Mouse (Mus musculus) midbrain, embryonic 14.5 days (tissue): ENCODE measurements around the gene Tomm40l. TPM values are rescaled to one million over a fixed set of nuclear protein-coding genes. Genes with fewer than 3 reads are reported as not detected.

Experiments used
- ATAC-seq: fragments of 200-750 bp; cut with Nextera tagmentation; 2 replicates; pipeline ENCODE4 v1.8.0; 2017; ENCODE audit warnings: moderate number of reproducible peaks, moderate library complexity; ENCODE audit not compliant: low FRiP score, low TSS enrichment
- DNase-seq: peaks from one replicate; pipeline ENCODE4 v3.0.0-alpha.2; 2015
- H3K27ac ChIP-seq: fragments of 300-500 bp; sonication (generic); replicated peaks from 2 replicates; pipeline ENCODE4 v1.5.1; 2014; ENCODE audit warnings: mild to moderate bottlenecking, low read depth, low read length, moderate library complexity
- H3K27me3 ChIP-seq: fragments of 300-500 bp; sonication (generic); 2 replicates; pipeline ENCODE4 v1.6.1; 2014; ENCODE audit warnings: low read length, control low read depth, mixed read lengths; ENCODE audit not compliant: control insufficient read depth, insufficient read depth
- H3K36me3 ChIP-seq: fragments of 300-500 bp; sonication (generic); 2 replicates; pipeline ENCODE4 v1.6.1; 2014; ENCODE audit warnings: low read length, control low read depth; ENCODE audit not compliant: control insufficient read depth, insufficient read depth
- H3K4me1 ChIP-seq: fragments of 300-500 bp; sonication (generic); 2 replicates; pipeline ENCODE4 v1.6.1; 2014; ENCODE audit warnings: mild to moderate bottlenecking, antibody characterized with exemption, low read length, control low read depth; ENCODE audit not compliant: control insufficient read depth, insufficient read depth
- H3K4me2 ChIP-seq: fragments of 300-500 bp; sonication (generic); 2 replicates; pipeline ENCODE4 v1.6.1; 2014; ENCODE audit warnings: mild to moderate bottlenecking, low read length, moderate library complexity
- H3K4me3 ChIP-seq: fragments of 300-500 bp; sonication (generic); replicated peaks from 2 replicates; pipeline ENCODE4 v1.5.1; 2014; ENCODE audit warnings: low read depth, low read length
- H3K9ac ChIP-seq: fragments of 300-500 bp; sonication (generic); replicated peaks from 2 replicates; pipeline ENCODE4 v1.6.1; 2014; ENCODE audit warnings: mild to moderate bottlenecking, low read length, moderate library complexity
- H3K9me3 ChIP-seq: fragments of 300-500 bp; sonication (generic); 2 replicates; pipeline ENCODE4 v1.6.1; 2016; ENCODE audit warnings: low read length, control low read depth, mixed read lengths; ENCODE audit not compliant: control insufficient read depth
- WGBS: fragments of 180-500 bp; shearing (Covaris S2); extraction: QIAGEN DNeasy Blood & Tissue Kit; methylation state at CpG from one replicate; pipeline ENCODE4 v1.1.7; 2014; 5-methylcytosine and 5-hydroxymethylcytosine counted together
- polyA plus RNA-seq: library from polyadenylated mRNA; unstranded; fragments of >200 nt; fragmentation: Nextera tagmentation; extraction: Ambion mirVana; gene quantifications from 2 replicates; pipeline ENCODE4 v1.2.1, GENCODE M21; 2014

The Tomm40l gene
- polyA plus RNA-seq, 1 experiment from 2014 or later, result 35.3 TPM

DNA sequence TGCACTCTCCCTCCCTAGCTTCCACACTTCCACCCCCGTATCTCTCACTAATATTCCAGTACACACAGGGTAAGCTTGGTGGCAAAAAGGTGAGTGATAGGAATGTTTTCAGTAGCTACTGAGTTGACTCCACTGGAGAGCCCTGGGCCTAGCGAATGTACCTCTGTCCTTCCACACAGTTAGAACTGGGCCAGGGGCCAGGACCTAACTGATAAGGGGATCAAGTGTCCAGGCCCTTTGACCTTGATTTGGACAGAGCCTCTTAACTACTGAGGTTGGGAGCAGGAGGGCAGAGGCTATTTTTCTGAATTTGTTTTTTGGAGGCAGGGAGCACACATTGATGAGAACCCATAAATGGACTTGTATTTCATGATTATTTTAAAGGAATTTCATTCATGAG lies 1.5 kb upstream of the Tomm40l start:
- ATAC-seq (no peak), DNase-seq (no peak)
- H3K4me1 ChIP-seq, result peaks cover 13% of the 10 kb centered on the region
- 93% methylated on average over 2 of the region's 2 CpGs for WGBS
- no peak overlapping the region for H3K27ac ChIP-seq
- no peaks in the 10 kb centered on the region for H3K27me3 ChIP-seq
- H3K36me3 ChIP-seq, result peaks cover 6% of the 10 kb centered on the region
- H3K4me3 ChIP-seq, result no peak overlapping the region
- H3K9me3 ChIP-seq, result no peaks in the 10 kb centered on the region
- H3K9ac ChIP-seq, result no peak overlapping the region
- no peak overlapping the region for H3K4me2 ChIP-seq

DNA sequence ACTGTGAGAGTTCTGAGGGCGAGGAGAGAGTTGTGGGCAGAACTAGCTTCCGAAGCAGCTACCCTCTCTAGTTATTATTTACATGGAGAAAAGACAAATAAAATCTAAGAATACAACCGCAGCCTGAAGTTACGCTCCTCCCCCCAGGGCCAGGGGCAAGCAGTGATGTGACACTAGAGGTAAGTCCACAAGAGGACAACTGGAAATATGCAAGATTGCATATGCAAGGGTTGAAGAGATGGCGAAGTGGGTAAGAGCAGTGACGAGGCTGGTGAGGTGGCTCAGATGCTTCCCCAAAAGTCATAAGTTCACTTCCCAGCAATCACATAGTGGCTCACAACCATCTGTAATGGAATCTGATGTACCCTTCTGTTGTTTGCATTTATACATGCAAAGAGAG lies 854 bp upstream of the Tomm40l start:
- Histone ChIP-seq H3K9ac (no peak overlapping the region), H3K36me3 (peaks cover 10% of the 10 kb centered on the region), H3K27ac (peak overlapping the region; percentile 55; the same call in 1 of the 2 replicates), H3K4me1 (peaks cover 13% of the 10 kb centered on the region), H3K27me3 (no peaks in the 10 kb centered on the region), H3K4me3 (peak overlapping the region; percentile 66; the same call in 1 of the 2 replicates), H3K9me3 (no peaks in the 10 kb centered on the region), H3K4me2 (peak overlapping the region; percentile 86)
- 83% methylated on average over 6 of the region's 6 CpGs for WGBS
- ATAC-seq (no peak), DNase-seq (no peak)

DNA sequence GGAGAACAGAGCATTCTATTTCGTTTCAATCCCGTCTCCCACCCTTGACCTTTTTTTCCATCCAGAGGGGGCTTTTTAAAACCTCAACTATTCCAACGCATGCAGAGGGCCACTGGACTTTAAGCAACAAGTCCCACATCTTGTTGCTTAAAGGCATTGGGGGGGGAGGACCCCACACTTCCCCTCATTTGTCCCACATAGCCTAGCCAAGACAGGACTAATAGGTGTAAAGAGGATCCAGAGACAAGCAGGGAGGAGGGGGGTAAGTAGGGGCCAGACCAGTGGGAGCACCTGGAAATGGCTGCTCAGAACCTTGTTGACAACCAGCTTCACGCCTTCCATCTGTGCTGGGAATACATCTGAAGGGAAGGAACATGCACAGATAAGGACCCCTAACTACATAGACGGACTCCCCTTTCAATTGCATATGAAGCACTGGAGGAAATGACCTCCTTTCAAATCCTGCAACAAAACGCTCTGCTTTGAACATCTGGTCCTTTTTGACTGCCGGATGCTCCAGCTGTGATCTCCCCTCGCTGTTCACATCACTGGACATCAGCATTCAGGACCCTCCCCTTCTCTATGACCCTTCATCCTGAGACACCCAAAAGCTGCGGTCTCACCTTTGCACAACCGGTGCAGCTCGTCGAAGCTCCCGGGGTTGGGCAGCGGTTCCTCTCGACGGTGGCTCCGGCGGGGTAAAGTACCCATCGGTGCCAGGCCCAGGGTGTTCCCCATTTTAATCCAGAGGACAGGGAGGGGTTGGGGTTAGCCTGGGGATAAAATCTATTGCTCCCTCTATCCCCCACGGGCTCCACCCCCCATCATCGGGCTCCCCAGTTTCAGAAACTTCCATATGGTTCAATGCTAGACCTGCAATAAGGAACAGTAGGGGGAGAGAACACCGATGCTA lies 777 bp downstream of the Tomm40l start:
- peak overlapping the region; percentile 86 for H3K4me2 ChIP-seq
- no peak for ATAC-seq
- H3K4me1 ChIP-seq, result peaks cover 13% of the 10 kb centered on the region
- 6% methylated on average over 22 of the region's 22 CpGs for WGBS
- no peaks in the 10 kb centered on the region for H3K9me3 ChIP-seq
- H3K27ac ChIP-seq, result peak overlapping the region; percentile 72; the same call in 1 of the 2 replicates
- H3K9ac ChIP-seq, result peak overlapping the region; percentile 63
- no peaks in the 10 kb centered on the region for H3K27me3 ChIP-seq
- peaks cover 13% of the 10 kb centered on the region for H3K36me3 ChIP-seq
- no peak for DNase-seq
- peak overlapping the region; percentile 66 for H3K4me3 ChIP-seq

DNA sequence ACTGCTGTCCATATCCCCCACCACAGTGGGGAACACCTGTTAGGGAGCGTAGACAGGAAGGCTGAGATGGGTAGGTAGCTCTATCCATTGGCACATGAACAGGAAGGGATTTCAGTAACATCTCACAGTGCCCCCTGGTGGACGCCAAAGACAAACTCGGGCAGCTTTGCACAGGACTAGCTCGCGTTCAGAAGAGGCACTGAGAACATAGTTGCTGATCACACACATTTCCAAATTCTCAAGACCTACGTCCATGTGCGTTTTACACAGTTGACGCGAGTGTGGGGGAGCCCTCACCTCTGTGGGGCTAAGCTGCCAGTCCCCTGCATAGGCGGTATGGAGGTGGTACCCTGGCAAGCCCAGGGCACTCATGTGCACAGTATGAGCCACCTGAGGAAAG lies 1.4 kb downstream of the Tomm40l start:
- Histone ChIP-seq H3K4me1 (peaks cover 13% of the 10 kb centered on the region), H3K9ac (no peak overlapping the region), H3K36me3 (peaks cover 13% of the 10 kb centered on the region), H3K9me3 (no peaks in the 10 kb centered on the region), H3K27me3 (no peaks in the 10 kb centered on the region), H3K4me2 (peak overlapping the region; percentile 86), H3K4me3 (peak overlapping the region; percentile 66; the same call in 1 of the 2 replicates), H3K27ac (no peak overlapping the region)
- DNase-seq (peak; percentile 94), ATAC-seq (peak; percentile 32)
- 4% methylated on average over 10 of the region's 10 CpGs for WGBS

DNA sequence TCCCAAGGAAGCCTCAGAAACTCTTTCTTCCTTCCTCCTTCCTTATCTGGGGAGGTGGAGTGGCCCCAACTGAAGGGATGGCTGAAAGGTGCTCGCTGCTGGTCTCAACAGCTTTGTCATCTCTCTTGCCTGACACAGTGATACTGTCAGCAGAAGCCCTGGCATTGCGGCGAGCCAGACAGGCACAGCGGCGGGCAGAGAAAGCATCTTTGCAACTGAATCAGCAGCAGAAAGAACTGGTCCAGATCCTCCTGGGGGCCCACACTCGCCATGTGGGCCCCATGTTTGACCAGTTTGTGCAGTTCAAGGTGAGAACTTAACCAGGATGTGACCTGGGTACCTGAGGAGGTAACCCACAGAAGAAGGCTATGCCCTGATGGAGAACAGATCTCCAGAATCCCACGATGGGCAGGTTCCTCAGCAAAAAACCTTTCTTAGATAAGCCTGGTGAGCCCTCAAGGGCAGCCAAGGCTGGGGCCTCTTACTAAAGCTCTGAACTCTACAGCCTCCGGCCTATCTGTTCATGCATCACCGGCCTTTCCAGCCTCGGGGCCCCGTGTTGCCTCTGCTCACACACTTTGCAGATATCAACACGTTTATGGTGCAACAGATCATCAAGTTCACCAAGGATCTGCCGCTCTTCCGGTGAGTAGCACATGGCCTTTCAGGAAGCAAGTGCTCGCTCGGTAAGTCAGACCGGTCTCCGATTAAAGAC lies 5.9 kb downstream of the Tomm40l start:
- H3K9ac ChIP-seq, result no peak overlapping the region
- H3K4me1 ChIP-seq, result peaks cover 9% of the 10 kb centered on the region
- no peak overlapping the region for H3K4me2 ChIP-seq
- ATAC-seq, result no peak
- H3K27me3 ChIP-seq, result no peaks in the 10 kb centered on the region
- H3K27ac ChIP-seq, result no peak overlapping the region
- DNase-seq, result no peak
- no peaks in the 10 kb centered on the region for H3K9me3 ChIP-seq
- H3K4me3 ChIP-seq, result no peak overlapping the region
- H3K36me3 ChIP-seq, result peaks cover 13% of the 10 kb centered on the region
- 92% methylated on average over 18 of the region's 18 CpGs for WGBS

DNA sequence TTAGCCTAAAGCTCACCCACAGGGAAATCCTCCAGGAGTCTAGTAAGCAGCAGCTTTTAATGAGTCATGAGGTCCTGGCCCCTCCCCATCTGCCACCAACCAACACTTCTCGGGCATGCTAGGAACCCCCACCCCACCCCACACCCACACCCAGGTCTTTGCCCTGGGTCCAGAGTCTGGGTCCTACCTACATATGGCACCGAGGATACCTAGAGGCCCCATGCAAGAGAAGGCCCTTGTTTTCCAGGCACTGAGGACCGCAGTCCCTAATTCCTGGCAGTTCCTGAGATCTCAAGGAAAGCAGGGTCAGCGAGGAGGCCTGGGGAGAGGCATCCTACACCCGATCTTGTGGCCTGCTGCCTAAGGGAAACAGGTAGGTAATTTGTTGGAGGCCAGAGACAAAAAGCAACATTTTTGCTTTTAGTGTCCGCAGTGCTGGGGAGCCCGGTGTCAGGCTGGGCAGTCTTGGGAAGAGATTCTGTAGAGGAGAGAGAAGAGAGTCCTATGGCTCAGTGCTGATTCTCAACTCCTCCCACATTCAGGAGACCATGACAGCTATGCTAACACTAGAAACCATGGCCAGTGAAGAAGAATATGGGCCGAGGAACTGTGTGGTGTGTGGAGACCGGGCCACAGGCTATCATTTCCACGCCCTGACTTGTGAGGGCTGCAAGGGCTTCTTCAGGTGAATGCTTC lies 8.4 kb downstream of the Tomm40l start, which contains the start of gene Nr1i3:
Nr1i3 (plus strand) TSS at position 170 of the 696 bp plus-strand sequence.
- H3K4me2 ChIP-seq, result no peak within 1 kb of the TSS
- WGBS, result 68% methylated on average over 10 of the region's 10 CpGs
- H3K9me3 ChIP-seq, result no peaks in the 10 kb centered on the region

DNA sequence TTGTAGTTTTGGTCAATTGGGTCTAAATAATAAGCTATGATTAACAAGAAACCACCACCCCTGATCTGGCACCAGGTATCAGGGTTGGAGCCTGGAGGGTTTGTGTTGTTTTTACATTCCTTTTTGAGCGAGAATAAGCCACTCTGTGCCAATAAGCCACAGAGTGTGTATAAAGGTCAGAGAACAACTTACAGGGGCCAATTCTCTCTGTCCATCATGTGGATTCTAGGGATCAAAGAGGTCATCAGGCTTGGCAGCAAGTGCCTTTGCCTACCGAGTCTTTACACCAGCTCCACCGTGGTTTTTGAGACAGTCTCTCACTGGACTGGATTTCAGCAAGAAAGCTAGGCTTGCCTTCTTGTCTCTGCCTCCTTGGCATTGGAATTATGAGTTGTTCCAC lies 9.5 kb downstream of the Tomm40l start:
- Histone ChIP-seq H3K36me3 (no peaks in the 10 kb centered on the region), H3K4me3 (no peak overlapping the region), H3K4me1 (no peaks in the 10 kb centered on the region), H3K4me2 (no peak overlapping the region), H3K27ac (no peak overlapping the region), H3K9me3 (no peaks in the 10 kb centered on the region), H3K9ac (no peak overlapping the region), H3K27me3 (no peaks in the 10 kb centered on the region)
- ATAC-seq (no peak), DNase-seq (no peak)
- 49% methylated on average over 3 of the region's 3 CpGs for WGBS

More for the DNA sequence above, 8.4 kb downstream of the Tomm40l start, which contains the start of gene Nr1i3:
- no peak within 1 kb of the TSS for H3K4me3 ChIP-seq
- peaks cover 8% of the 10 kb centered on the region; the same call in 1 of the 2 replicates for H3K36me3 ChIP-seq
- H3K9ac ChIP-seq, result no peak within 1 kb of the TSS
- no peak within 1 kb of the TSS for H3K27ac ChIP-seq
- no peak for ATAC-seq
- DNase-seq, result no peak
- H3K27me3 ChIP-seq, result no peaks in the 10 kb centered on the region
- no peaks in the 10 kb centered on the region for H3K4me1 ChIP-seq

DNA sequence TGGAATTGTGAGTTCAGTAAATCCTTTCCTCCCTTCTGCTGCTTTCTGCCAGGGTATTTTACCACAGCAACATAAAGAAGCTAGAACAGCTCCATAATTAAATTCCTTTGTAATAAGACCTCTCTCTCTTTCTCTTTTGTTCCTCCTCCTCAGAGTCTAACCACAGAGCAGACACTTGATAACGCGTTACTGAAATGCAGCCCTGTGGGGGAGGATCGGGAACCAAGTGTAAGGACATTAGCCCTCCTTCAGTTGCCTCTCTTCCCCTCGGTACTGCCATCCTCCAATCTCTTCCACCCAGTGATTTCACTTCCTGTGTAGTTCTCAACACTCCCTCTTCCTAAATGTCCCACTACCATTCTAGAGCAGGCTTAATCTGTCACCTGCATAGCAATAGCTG lies 12.9 kb downstream of the Tomm40l start:
- no peak for ATAC-seq

More for the DNA sequence above, 12.9 kb downstream of the Tomm40l start:
- WGBS, result 24% methylated on average over 4 of the region's 4 CpGs
- H3K9ac ChIP-seq, result no peak overlapping the region
- no peaks in the 10 kb centered on the region for H3K4me1 ChIP-seq
- no peaks in the 10 kb centered on the region for H3K27me3 ChIP-seq
- H3K4me2 ChIP-seq, result no peak overlapping the region
- no peak for DNase-seq
- H3K27ac ChIP-seq, result no peak overlapping the region
- H3K9me3 ChIP-seq, result no peaks in the 10 kb centered on the region
- no peaks in the 10 kb centered on the region for H3K36me3 ChIP-seq
- no peak overlapping the region for H3K4me3 ChIP-seq
